ENCODE assay signal across 9 mouse cellular contexts in the genomic region with DNA sequence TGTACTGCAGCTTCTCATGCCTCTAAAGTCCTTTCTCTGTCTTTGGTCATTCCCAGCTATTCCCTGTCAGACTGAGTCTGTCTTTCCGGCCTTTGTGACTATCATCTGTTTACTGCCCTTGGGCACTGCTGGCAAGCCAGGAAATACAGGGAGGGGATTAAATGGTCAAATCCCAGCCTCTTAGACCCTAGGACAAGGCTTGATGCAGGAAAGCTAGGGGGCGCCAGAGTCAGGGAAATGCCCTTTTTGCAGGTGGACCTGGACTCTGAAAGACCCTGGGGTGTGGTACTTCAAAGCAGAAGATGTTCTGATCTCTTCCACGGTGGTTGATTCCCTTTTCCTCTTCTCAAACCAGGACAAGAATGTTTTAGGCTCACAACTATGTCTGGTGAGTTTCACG. TPM values are rescaled to one million over a fixed set of nuclear protein-coding genes. Genes with fewer than 3 reads are reported as not detected.
A peak's percentile ranks its signal among the peaks of the same experiment; 100 is the strongest.
DNase-seq lines count a peak whose midpoint lies in the region; ATAC-seq and TF ChIP-seq lines count a peak whose summit lies in the region.
"Had no signal": no experiment of that assay in that cellular context is flagged by ENCODE, and none has a peak within 500 bp of the region (broad histone marks: within the 10 kb centered on the region; RNA-seq: fewer than 3 reads in every experiment).

No protein-coding gene starts in this region.

- DNase-seq in heart, postnatal 10 days = peak; percentile 4 to 13
- DNase-seq in testis, postnatal 14 days (ENCODE audit: low spot score) = no peak
- peak; percentile 72 for DNase-seq in embryo, embryonic 10.5 days (ENCODE audit: low spot score)
- peak; percentile 80 for DNase-seq in midbrain, embryonic 14.5 days
- DNase-seq in kidney, adult 11 months = no peak

- H3K36me3 ChIP-seq in heart, embryonic 12.5 days = no peaks in the 10 kb centered on the region
- no peaks in the 10 kb centered on the region for H3K36me3 ChIP-seq in testis, adult 2 months (ENCODE audit: control insufficient read depth, insufficient read depth, low read length)
- no peaks in the 10 kb centered on the region for H3K36me3 ChIP-seq in midbrain, embryonic 14.5 days (ENCODE audit: control insufficient read depth, insufficient read depth, low read length)
- H3K36me3 ChIP-seq: limb, embryonic 13.5 days had no signal

- no peak overlapping the region for H3K27ac ChIP-seq in heart, embryonic 12.5 days (ENCODE audit: poor library complexity, severe bottlenecking)
- no peak overlapping the region for H3K27ac ChIP-seq in testis, adult 2 months (ENCODE audit: control insufficient read depth, insufficient read depth, low read depth, low read length)
- no peak overlapping the region for H3K27ac ChIP-seq in midbrain, embryonic 14.5 days (replicated peaks; ENCODE audit: low read depth, low read length)
- H3K27ac ChIP-seq: limb, embryonic 13.5 days had no signal

- 23% methylated on average over 4 of the region's 4 CpGs for WGBS in heart, embryonic 12.5 days
- WGBS in midbrain, embryonic 14.5 days = 21% methylated on average over 4 of the region's 4 CpGs

- H3K9me3 ChIP-seq in heart, embryonic 12.5 days (replicated peaks) = no peaks in the 10 kb centered on the region
- H3K9me3 ChIP-seq in midbrain, embryonic 14.5 days (ENCODE audit: control insufficient read depth, low read length) = no peaks in the 10 kb centered on the region
- H3K9me3 ChIP-seq: limb, embryonic 13.5 days had no signal

- TF ChIP-seq CTCF in testis, adult 2 months (IDR thresholded peaks at IDR 0.05; ENCODE audit: control insufficient read depth, insufficient read depth, insufficient replicate concordance, low read depth, low read length) = peak; percentile 47; the same call in 1 of the 2 replicates

- no peak for TF ChIP-seq POLR2A in testis, adult 2 months (IDR thresholded peaks at IDR 0.05; ENCODE audit: control insufficient read depth, low read depth, low read length)

- H3K4me1 ChIP-seq in heart, embryonic 12.5 days (replicated peaks) = no peaks in the 10 kb centered on the region
- H3K4me1 ChIP-seq in testis, adult 2 months (ENCODE audit: control insufficient read depth, insufficient read depth, low read length) = no peaks in the 10 kb centered on the region
- no peaks in the 10 kb centered on the region for H3K4me1 ChIP-seq in midbrain, embryonic 14.5 days (ENCODE audit: control insufficient read depth, insufficient read depth, low read length)

- H3K27me3 ChIP-seq in heart, embryonic 12.5 days (replicated peaks) = peaks cover 15% of the 10 kb centered on the region
- no peaks in the 10 kb centered on the region for H3K27me3 ChIP-seq in testis, adult 2 months (ENCODE audit: control insufficient read depth, insufficient read depth, low read length)
- no peaks in the 10 kb centered on the region for H3K27me3 ChIP-seq in midbrain, embryonic 14.5 days (ENCODE audit: control insufficient read depth, insufficient read depth, low read length)

- H3K4me3 ChIP-seq in heart, embryonic 12.5 days = no peak overlapping the region
- no peak overlapping the region for H3K4me3 ChIP-seq in testis, adult 2 months (ENCODE audit: control insufficient read depth, low read depth, low read length)
- no peak overlapping the region for H3K4me3 ChIP-seq in midbrain, embryonic 14.5 days (replicated peaks; ENCODE audit: low read depth, low read length)
- H3K4me3 ChIP-seq: limb, embryonic 13.5 days had no signal

- no peak overlapping the region for H3K9ac ChIP-seq in heart, embryonic 12.5 days
- no peak overlapping the region for H3K9ac ChIP-seq in midbrain, embryonic 14.5 days (replicated peaks; ENCODE audit: low read length)
- H3K9ac ChIP-seq: limb, embryonic 13.5 days had no signal

- intact Hi-C loops in heart, postnatal 10 days (cut with DNase I) = no loop called here

- H3K4me2 ChIP-seq in heart, embryonic 12.5 days = no peak overlapping the region
- H3K4me2 ChIP-seq in midbrain, embryonic 14.5 days (ENCODE audit: low read length) = no peak overlapping the region
- H3K4me2 ChIP-seq: limb, embryonic 13.5 days had no signal

- ATAC-seq in heart, embryonic 12.5 days (ENCODE audit: insufficient number of reproducible peaks, low FRiP score) = no peak
- no peak for ATAC-seq in midbrain, embryonic 14.5 days (ENCODE audit: low FRiP score, low TSS enrichment)
- no peak for ATAC-seq in megakaryocyte-erythroid progenitor cell, adult 5-6 weeks (replicated peaks; ENCODE audit: low FRiP score, low TSS enrichment, poor library complexity, severe bottlenecking)

RNA-seq across cellular contexts. Expression of a gene that starts 11.3 kb away (rescaled TPM):
- total RNA-seq in heart, postnatal 10 days (2021) = 10 to 100 TPM; 18.1 to 19.5 TPM
- polyA plus RNA-seq in heart, embryonic 12.5 days (2016; fragmentation: Nextera tagmentation; extraction: Ambion mirVana) = 36.7 and 37.7 TPM in 2 replicates
- 13.0 and 14.1 TPM in 2 replicates for polyA plus RNA-seq in testis, adult 2 months (2012; rRNA removed)
- polyA plus RNA-seq in midbrain, embryonic 14.5 days (2014; fragmentation: Nextera tagmentation; extraction: Ambion mirVana) = 53.4 and 55.1 TPM in 2 replicates
- total RNA-seq in megakaryocyte-erythroid progenitor cell, adult 5-6 weeks (2014; fragmentation: Nextera tagmentation) = 70.2 and 107 TPM in 2 replicates
- 75.1 and 92.8 TPM in 2 replicates for total RNA-seq in megakaryocyte-erythroid progenitor cell, adult 5-6 weeks (2017)

Comparison
In these comparisons a context has a peak if more than half of its experiments do, and no peak if none do; other contexts are left out.
1. DNase-seq: peak in heart, postnatal 10 days (2 of 2), embryo, embryonic 10.5 days (single experiment) and midbrain, embryonic 14.5 days (single experiment); none in testis, postnatal 14 days (single experiment) and kidney, adult 11 months (single experiment).